In genomic region chr17:35752221-35752811, GRCm38 (mm10) we compare ENCODE assay signal across 7 mouse cellular contexts. TPM values are rescaled to one million over a fixed set of nuclear protein-coding genes. Genes with fewer than 3 reads are reported as not detected.
DNase-seq lines count a peak whose midpoint lies in the region; ATAC-seq lines count a peak whose summit lies in the region.

No protein-coding gene starts in this region.

- no peak overlapping the region for H3K4me2 ChIP-seq in liver, embryonic 13.5 days
- H3K4me2 ChIP-seq in midbrain, embryonic 14.5 days (ENCODE audit: low read length) = no peak overlapping the region

- no peak for ATAC-seq in liver, embryonic 13.5 days (ENCODE audit: low read depth)
- ATAC-seq in midbrain, embryonic 14.5 days (ENCODE audit: low FRiP score, low TSS enrichment) = no peak

- no peaks in the 10 kb centered on the region for H3K36me3 ChIP-seq in liver, embryonic 13.5 days
- H3K36me3 ChIP-seq in midbrain, embryonic 14.5 days (ENCODE audit: control insufficient read depth, insufficient read depth, low read length) = no peaks in the 10 kb centered on the region

- 28% methylated on average over 7 of the region's 7 CpGs for WGBS in liver, embryonic 13.5 days (ENCODE audit: insufficient replicate concordance)
- 48% methylated on average over 7 of the region's 7 CpGs for WGBS in midbrain, embryonic 14.5 days

- peaks cover 9% of the 10 kb centered on the region for H3K27me3 ChIP-seq in liver, embryonic 13.5 days
- H3K27me3 ChIP-seq in midbrain, embryonic 14.5 days (ENCODE audit: control insufficient read depth, insufficient read depth, low read length) = no peaks in the 10 kb centered on the region

- H3K4me1 ChIP-seq in liver, embryonic 13.5 days (replicated peaks) = peaks cover 51% of the 10 kb centered on the region
- no peaks in the 10 kb centered on the region for H3K4me1 ChIP-seq in midbrain, embryonic 14.5 days (ENCODE audit: control insufficient read depth, insufficient read depth, low read length)

- peak overlapping the region; percentile 9; the same call in 1 of the 2 replicates for H3K27ac ChIP-seq in liver, embryonic 13.5 days
- H3K27ac ChIP-seq in midbrain, embryonic 14.5 days (replicated peaks; ENCODE audit: low read depth, low read length) = 0 out of 2 replicates have a peak overlapping the region, but pooled peaks have one; percentile 41

- H3K9ac ChIP-seq in liver, embryonic 13.5 days = no peak overlapping the region; the same call in 1 of the 2 replicates
- no peak overlapping the region for H3K9ac ChIP-seq in midbrain, embryonic 14.5 days (replicated peaks; ENCODE audit: low read length)

- DNase-seq in liver, embryonic 13.5 days = no peak
- DNase-seq in liver = no peak
- peak; percentile 58 for DNase-seq in cerebellum, adult 9-10 months
- peak; percentile 29 to 32 for DNase-seq in heart, postnatal 10 days
- DNase-seq in left cerebral cortex, adult 18-20 months (ENCODE audit: low spot score in 2 of 2) = peak; percentile 17 to 25
- DNase-seq in midbrain, embryonic 14.5 days = peak; percentile 42
- DNase-seq in embryo, embryonic 10.5 days (ENCODE audit: low spot score) = no peak

- no peaks in the 10 kb centered on the region for H3K9me3 ChIP-seq in liver, embryonic 13.5 days (replicated peaks)
- H3K9me3 ChIP-seq in midbrain, embryonic 14.5 days (ENCODE audit: control insufficient read depth, low read length) = no peaks in the 10 kb centered on the region

- no peak overlapping the region for H3K4me3 ChIP-seq in liver, embryonic 13.5 days (replicated peaks)
- no peak overlapping the region for H3K4me3 ChIP-seq in midbrain, embryonic 14.5 days (replicated peaks; ENCODE audit: low read depth, low read length)

- intact Hi-C loops in heart, postnatal 10 days (cut with DNase I) = no loop called here

RNA-seq across cellular contexts. Expression of gene Ddr1, which starts 47.9 kb away (rescaled TPM):
- polyA plus RNA-seq in liver, embryonic 13.5 days (2015; fragmentation: Nextera tagmentation; extraction: Ambion mirVana) = 2.9 and 3.7 TPM in 2 replicates
- 10 to 100 TPM; 56.8 to 66.6 TPM for total RNA-seq in heart, postnatal 10 days (2021)
- 10 to 100 TPM; 49.0 to 51.5 TPM for total RNA-seq in left cerebral cortex, adult 18-20 months (2021)
- polyA plus RNA-seq in midbrain, embryonic 14.5 days (2014; fragmentation: Nextera tagmentation; extraction: Ambion mirVana) = 52.9 and 87.2 TPM in 2 replicates

Comparison
In these comparisons a context has a peak if more than half of its experiments do, and no peak if none do; other contexts are left out.
1. DNase-seq: peak in cerebellum, adult 9-10 months (single experiment), heart, postnatal 10 days (2 of 2), left cerebral cortex, adult 18-20 months (2 of 2) and midbrain, embryonic 14.5 days (single experiment); none in liver, embryonic 13.5 days (single experiment), liver (single experiment) and embryo, embryonic 10.5 days (single experiment).